Mouse (Mus musculus) bone marrow, adult 2 months (tissue): ENCODE results near the gene Faf1. TPM values are rescaled to one million over a fixed set of nuclear protein-coding genes. Genes with fewer than 3 reads are reported as not detected.

Experiments
- H3K27ac ChIP-seq: fragments of 200-500 bp; 2 replicates; pipeline ENCODE4 v1.5.1; 2012; ENCODE audit warnings: low read depth, mild to moderate bottlenecking, control low read depth, inconsistent platforms, low read length; ENCODE audit not compliant: control insufficient read depth, poor library complexity, insufficient read depth
- H3K4me1 ChIP-seq: fragments of 200-500 bp; 2 replicates; pipeline ENCODE4 v1.6.1; 2011; ENCODE audit warnings: low read length; ENCODE audit not compliant: control insufficient read depth, insufficient read depth
- H3K4me3 ChIP-seq: fragments of 200-500 bp; replicated peaks from 2 replicates; pipeline ENCODE3; 2011; ENCODE audit warnings: mild to moderate bottlenecking, low read depth, low read length, control low read depth; ENCODE audit not compliant: control insufficient read depth
- CTCF ChIP-seq: fragments of 200-500 bp; IDR thresholded peaks from 2 replicates; pipeline ENCODE4 v1.5.1; 2011; ENCODE audit warnings: low read length, control low read depth; ENCODE audit not compliant: control insufficient read depth, insufficient read depth
- POLR2A ChIP-seq: fragments of 200-500 bp; IDR thresholded peaks from 2 replicates; pipeline ENCODE4 v1.6.1; 2011; ENCODE audit warnings: low read depth, mild to moderate bottlenecking, control low read depth, low read length, borderline replicate concordance; ENCODE audit not compliant: control insufficient read depth
- WGBS: fragments of 180-500 bp; shearing (Covaris S2); methylation state at CpG from one replicate; pipeline ENCODE4 v1.1.7; 2018; 5-methylcytosine and 5-hydroxymethylcytosine counted together
- polyA plus RNA-seq: library from polyadenylated mRNA; stranded (reverse); fragments of >200 nt; gene quantifications from 2 replicates; pipeline ENCODE4 v1.2.4, GENCODE M21; 2011; ENCODE audit warnings: low replicate concordance; ENCODE audit not compliant: missing spikeins, insufficient read depth, insufficient read length

The Faf1 gene
- 11.9 and 22.5 TPM in 2 replicates for polyA plus RNA-seq

- WGBS: under 1% methylated on average over 104 of the region's 107 CpGs
- Histone ChIP-seq H3K4me1 (no peaks in the 10 kb centered on the region; the same call in 1 of the 2 replicates), H3K4me3 (peak within 1 kb of the TSS; percentile 99), H3K27ac (peak within 1 kb of the TSS; percentile 99)
- TF ChIP-seq CTCF (peak; percentile 20; the same call in 1 of the 2 replicates), POLR2A (peak; percentile 77; the same call in 1 of the 2 replicates)
Measured at GRCm38 (mm10) chr4:109676218-109677215, at the start of gene Faf1. Gene Faf1 (plus strand): TSS chr4:109676588.

GRCm38 (mm10) chr4:109630215-109630614 is 46.2 kb upstream of the Faf1 start:
- no peak overlapping the region for H3K27ac ChIP-seq
- whole genome bisulfite sequencing: 49% methylated on average over 2 of the region's 2 CpGs
- H3K4me1 ChIP-seq: no peaks in the 10 kb centered on the region
- TF ChIP-seq POLR2A (no peak), CTCF (no peak)
- no peak overlapping the region for H3K4me3 ChIP-seq

- H3K4me3 ChIP-seq: no peak overlapping the region
- TF ChIP-seq CTCF (no peak), POLR2A (no peak)
- WGBS: 82% methylated on average over 4 of the region's 4 CpGs
- H3K4me1 ChIP-seq: no peaks in the 10 kb centered on the region
- H3K27ac ChIP-seq: no peak overlapping the region
Measured at GRCm38 (mm10) chr4:109631029-109631428, 45.4 kb upstream of the Faf1 start.

GRCm38 (mm10) chr4:109634971-109635370 is 41.4 kb upstream of the Faf1 start:
- Histone ChIP-seq H3K4me3 (no peak overlapping the region), H3K27ac (no peak overlapping the region), H3K4me1 (no peaks in the 10 kb centered on the region; the same call in 1 of the 2 replicates)
- 74% methylated on average over 2 of the region's 2 CpGs for WGBS
- TF ChIP-seq POLR2A: no peak
- TF ChIP-seq CTCF: peak; percentile 66

- WGBS: 49% methylated on average over 9 of the region's 9 CpGs
- TF ChIP-seq POLR2A (no peak), CTCF (no peak)
Measured at GRCm38 (mm10) chr4:109639356-109639755, 37.0 kb upstream of the Faf1 start.

GRCm38 (mm10) chr4:109640141-109640540 is 36.2 kb upstream of the Faf1 start:
- Histone ChIP-seq H3K4me1 (no peaks in the 10 kb centered on the region; the same call in 1 of the 2 replicates), H3K27ac (no peak overlapping the region), H3K4me3 (no peak overlapping the region)
- TF ChIP-seq POLR2A: no peak
- no peak for TF ChIP-seq CTCF
- WGBS: 83% methylated on average over 7 of the region's 7 CpGs

More at GRCm38 (mm10) chr4:109639356-109639755, 37.0 kb upstream of the Faf1 start:
- Histone ChIP-seq H3K4me3 (no peak overlapping the region), H3K27ac (no peak overlapping the region), H3K4me1 (no peaks in the 10 kb centered on the region; the same call in 1 of the 2 replicates)

- H3K27ac ChIP-seq: no peak overlapping the region
- H3K4me1 ChIP-seq: no peaks in the 10 kb centered on the region; the same call in 1 of the 2 replicates
- TF ChIP-seq CTCF: no peak
- 74% methylated on average over 3 of the region's 3 CpGs for WGBS
- no peak overlapping the region for H3K4me3 ChIP-seq
Measured at GRCm38 (mm10) chr4:109641451-109641850, 34.9 kb upstream of the Faf1 start.

GRCm38 (mm10) chr4:109647281-109647680 is 29.1 kb upstream of the Faf1 start:
- WGBS: 58% methylated on average over 4 of the region's 4 CpGs
- Histone ChIP-seq H3K4me1 (no peaks in the 10 kb centered on the region; the same call in 1 of the 2 replicates), H3K27ac (no peak overlapping the region), H3K4me3 (no peak overlapping the region)
- TF ChIP-seq POLR2A: no peak
- TF ChIP-seq CTCF: no peak
